Mouse (Mus musculus) midbrain, postnatal 0 days (tissue): ENCODE results near the gene Uap1l1. TPM values are rescaled to one million over a fixed set of nuclear protein-coding genes. Genes with fewer than 3 reads are reported as not detected.
A peak's percentile ranks its signal among the peaks of the same experiment; 100 is the strongest.

Experiments
- ATAC-seq: fragments of 200-750 bp; cut with Nextera tagmentation; 2 replicates; pipeline ENCODE4 v1.8.0; 2017; ENCODE audit warnings: moderate number of reproducible peaks, mild to moderate bottlenecking, moderate TSS enrichment, moderate library complexity; ENCODE audit not compliant: low FRiP score
- DNase-seq: peaks from one replicate; pipeline ENCODE4 v3.0.0-alpha.2; 2015; ENCODE audit warnings: low spot score
- H3K27ac ChIP-seq: fragments of 300-500 bp; sonication (generic); 2 replicates; pipeline ENCODE4 v1.5.1; 2014; ENCODE audit warnings: low read depth, mild to moderate bottlenecking, low read length, mixed read lengths
- H3K27me3 ChIP-seq: fragments of 300-500 bp; sonication (generic); 2 replicates; pipeline ENCODE4 v1.6.1; 2014; ENCODE audit warnings: low read length, control low read depth, mixed read lengths; ENCODE audit not compliant: insufficient read depth
- H3K36me3 ChIP-seq: fragments of 300-500 bp; sonication (generic); 2 replicates; pipeline ENCODE4 v1.6.1; 2014; ENCODE audit warnings: low read length, control low read depth, mixed read lengths; ENCODE audit not compliant: insufficient read depth
- H3K4me1 ChIP-seq: fragments of 300-500 bp; sonication (generic); 2 replicates; pipeline ENCODE4 v1.6.1; 2014; ENCODE audit warnings: mild to moderate bottlenecking, control low read depth, antibody characterized with exemption, low read length, mixed read lengths; ENCODE audit not compliant: insufficient read depth
- H3K4me2 ChIP-seq: fragments of 300-500 bp; sonication (generic); 2 replicates; pipeline ENCODE4 v1.6.1; 2014; ENCODE audit warnings: low read depth, mild to moderate bottlenecking, low read length, mixed read lengths; ENCODE audit not compliant: poor library complexity, severe bottlenecking
- H3K4me3 ChIP-seq: fragments of 300-500 bp; sonication (generic); 2 replicates; pipeline ENCODE4 v1.5.1; 2014; ENCODE audit warnings: low read depth, mild to moderate bottlenecking, low read length, moderate library complexity
- H3K9ac ChIP-seq: fragments of 300-500 bp; sonication (generic); replicated peaks from 2 replicates; pipeline ENCODE4 v1.6.1; 2014; ENCODE audit warnings: mild to moderate bottlenecking, low read length, moderate library complexity, mixed read lengths; ENCODE audit not compliant: poor library complexity, severe bottlenecking
- H3K9me3 ChIP-seq: fragments of 300-500 bp; sonication (generic); 2 replicates; pipeline ENCODE4 v1.6.1; 2016; ENCODE audit warnings: low read length, control low read depth
- CTCF ChIP-seq: IDR thresholded peaks from 2 replicates; pipeline ENCODE4 v1.5.1; 2016; ENCODE audit warnings: antibody characterized with exemption, mild to moderate bottlenecking
- WGBS: fragments of 180-500 bp; shearing (Covaris S2); extraction: QIAGEN DNeasy Blood & Tissue Kit; methylation state at CpG from one replicate; pipeline ENCODE4 v1.1.7; 2014; 5-methylcytosine and 5-hydroxymethylcytosine counted together
- polyA plus RNA-seq: library from polyadenylated mRNA; unstranded; fragments of >200 nt; fragmentation: Nextera tagmentation; extraction: Ambion mirVana; gene quantifications from 2 replicates; pipeline ENCODE4 v1.2.1, GENCODE M21; 2015
- total RNA-seq: library from RNA; depleted of rRNA; stranded (reverse); fragments of >200 nt; gene quantifications from 2 replicates; pipeline ENCODE4 v1.2.3, GENCODE M21; 2014

Gene Uap1l1
- total and polyA plus RNA-seq, 2 experiments from 2014 or later = 9.9 to 11.7 TPM

DNA sequence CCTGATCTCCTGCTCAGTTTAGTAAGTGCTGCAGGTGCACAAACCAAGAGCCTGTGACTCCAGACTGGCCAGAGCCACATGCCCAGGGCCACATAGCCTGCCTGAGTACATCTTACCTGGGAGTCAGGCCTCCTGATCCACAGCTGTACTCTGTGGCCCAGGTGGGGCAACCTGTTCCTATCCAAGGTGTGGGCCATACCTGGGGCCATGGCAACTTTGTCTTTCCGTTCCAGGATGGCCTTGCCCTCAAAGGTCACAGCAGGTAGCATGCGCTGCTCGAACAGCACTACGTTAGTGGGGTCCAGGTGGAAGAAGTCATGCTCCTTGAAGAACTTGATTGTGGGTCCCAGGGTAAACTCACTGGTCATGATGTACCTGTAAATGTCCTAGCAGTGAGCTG is 1.2 kb downstream of the Uap1l1 start:
- peak overlapping the region; percentile 96; the same call in 1 of the 2 replicates for H3K4me2 ChIP-seq

DNA sequence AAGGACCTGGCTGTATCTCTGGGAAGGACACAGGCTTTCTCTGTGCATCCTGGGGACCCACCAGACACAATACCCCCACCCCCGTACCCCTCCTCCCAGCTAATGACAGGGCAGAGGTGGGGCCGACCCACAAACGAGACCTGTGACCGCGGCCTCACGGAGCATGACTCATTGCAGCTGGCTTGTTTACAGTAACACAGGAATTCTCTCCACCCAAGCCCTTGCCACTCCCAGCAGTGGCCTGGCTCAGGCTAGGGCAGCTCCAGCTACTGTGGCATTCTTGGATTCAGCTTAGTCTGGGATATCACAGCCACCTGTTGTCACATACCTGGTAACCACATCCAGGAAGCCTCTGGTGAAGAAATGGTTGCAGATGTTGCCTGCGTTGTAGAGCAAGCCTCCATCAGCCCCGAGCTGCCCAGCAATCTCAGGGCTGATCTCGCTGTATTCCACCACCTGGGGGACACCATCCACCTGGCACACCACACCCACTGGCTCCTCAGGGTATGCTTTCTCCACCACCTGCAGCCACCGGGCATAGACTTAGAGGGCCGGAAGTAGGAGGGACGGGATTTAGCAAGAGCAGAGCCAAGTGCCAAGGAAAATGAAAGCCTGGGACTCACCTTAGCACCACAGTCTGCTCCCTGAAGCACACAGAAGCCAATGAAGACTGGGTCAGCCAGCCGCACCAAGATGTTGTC is 1.9 kb downstream of the Uap1l1 start:
- Histone ChIP-seq H3K36me3 (no peaks in the 10 kb centered on the region), H3K4me3 (no peak overlapping the region), H3K9ac (no peak overlapping the region), H3K4me2 (no peak overlapping the region), H3K27ac (no peak overlapping the region), H3K4me1 (no peaks in the 10 kb centered on the region), H3K27me3 (peaks cover 20% of the 10 kb centered on the region), H3K9me3 (no peaks in the 10 kb centered on the region)
- no peak for TF ChIP-seq CTCF
- ATAC-seq = no peak
- DNase-seq = no peak
- 71% methylated on average over 13 of the region's 13 CpGs for WGBS

More for the DNA sequence above, 1.2 kb downstream of the Uap1l1 start:
- Histone ChIP-seq H3K9me3 (no peaks in the 10 kb centered on the region), H3K4me1 (no peaks in the 10 kb centered on the region), H3K4me3 (0 out of 2 replicates have a peak overlapping the region, but pooled peaks have one; percentile 54), H3K27ac (no peak overlapping the region), H3K36me3 (no peaks in the 10 kb centered on the region), H3K9ac (no peak overlapping the region), H3K27me3 (peaks cover 20% of the 10 kb centered on the region)
- no peak for TF ChIP-seq CTCF
- DNase-seq (no peak), ATAC-seq (no peak)
- WGBS = 87% methylated on average over 4 of the region's 4 CpGs

DNA sequence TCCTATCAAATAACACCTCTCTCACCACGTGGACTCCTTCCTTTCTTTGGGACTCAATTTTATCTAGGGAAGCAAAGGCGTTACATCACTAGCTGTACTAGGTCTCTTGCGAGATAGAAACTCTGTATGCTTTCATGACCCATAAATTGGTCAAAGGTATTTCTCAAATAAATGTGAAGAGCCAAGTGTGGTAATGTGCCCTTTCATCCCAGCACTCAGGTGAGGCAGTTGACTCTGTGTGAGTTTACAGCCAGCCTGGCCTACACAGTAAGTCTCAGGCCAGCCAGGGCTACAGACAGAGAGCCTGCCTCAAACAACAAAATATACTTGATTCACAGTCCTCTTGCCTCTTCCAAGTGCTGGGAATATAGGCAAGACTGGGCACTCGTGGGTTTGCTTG is 5.6 kb downstream of the Uap1l1 start:
- no peaks in the 10 kb centered on the region for H3K36me3 ChIP-seq
- H3K4me1 ChIP-seq = peaks cover 13% of the 10 kb centered on the region; the same call in 1 of the 2 replicates
- TF ChIP-seq CTCF = no peak
- H3K27me3 ChIP-seq = peaks cover 14% of the 10 kb centered on the region
- ATAC-seq (no peak), DNase-seq (no peak)
- H3K27ac ChIP-seq = no peak overlapping the region
- H3K9me3 ChIP-seq = no peaks in the 10 kb centered on the region
- no peak overlapping the region for H3K4me2 ChIP-seq
- no peak overlapping the region for H3K9ac ChIP-seq
- 82% methylated on average over 4 of the region's 4 CpGs for WGBS
- no peak overlapping the region for H3K4me3 ChIP-seq

DNA sequence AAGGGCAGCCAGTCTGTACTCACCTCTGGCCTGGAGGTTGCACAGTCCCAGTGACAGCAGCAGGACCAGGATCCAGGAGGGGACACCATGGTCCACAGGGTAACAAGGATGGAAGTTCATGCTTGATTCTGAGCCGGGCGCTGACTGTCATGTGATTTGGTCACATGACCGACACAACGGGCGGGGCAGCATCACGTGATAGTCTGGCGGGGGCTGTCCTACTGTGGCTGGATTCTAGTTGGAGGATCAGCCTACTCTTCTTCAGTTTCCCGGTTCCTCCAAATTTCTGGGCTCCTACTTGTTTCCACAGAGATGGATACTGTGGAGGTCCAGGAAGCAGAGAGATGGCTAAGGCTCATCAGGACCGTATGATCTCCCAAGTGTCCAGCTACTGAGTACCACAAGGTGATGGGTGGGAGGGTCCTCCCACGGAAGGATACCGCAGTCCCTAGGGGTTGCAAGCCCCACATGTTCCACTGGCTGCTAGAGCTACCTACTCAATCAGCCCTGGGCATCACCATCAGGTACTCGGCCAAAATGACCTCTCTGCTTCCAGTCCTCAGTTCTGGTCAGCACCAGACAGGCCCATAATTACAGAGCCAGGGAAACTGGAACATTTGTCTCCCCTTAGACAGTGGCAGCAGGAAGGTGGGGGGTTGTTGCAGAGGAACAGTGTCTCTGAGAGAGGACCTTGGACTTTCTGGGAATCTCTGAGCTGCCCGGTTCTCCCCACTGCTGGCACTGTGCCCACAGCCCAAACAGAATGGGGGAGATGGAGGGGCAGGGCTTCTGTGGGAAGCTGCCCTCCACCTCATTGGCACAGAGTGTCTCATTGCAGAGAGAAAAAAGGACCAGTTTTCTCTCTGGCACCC is 9.0 kb downstream of the Uap1l1 start, which contains the start of gene Dpp7:
Dpp7 (minus strand) TSS at position 152 of the 872 bp plus-strand sequence.
- Histone ChIP-seq H3K4me3 (peak within 1 kb of the TSS; percentile 46), H3K36me3 (peaks cover 11% of the 10 kb centered on the region), H3K4me1 (peaks cover 14% of the 10 kb centered on the region; the same call in 1 of the 2 replicates), H3K27ac (no peak within 1 kb of the TSS), H3K9ac (peak within 1 kb of the TSS; percentile 62), H3K27me3 (no peaks in the 10 kb centered on the region), H3K9me3 (no peaks in the 10 kb centered on the region), H3K4me2 (peak within 1 kb of the TSS; percentile 92)
- WGBS = 3% methylated on average over 13 of the region's 13 CpGs
- DNase-seq (peak; percentile 89), ATAC-seq (peak; percentile 79)
- TF ChIP-seq CTCF = no peak

DNA sequence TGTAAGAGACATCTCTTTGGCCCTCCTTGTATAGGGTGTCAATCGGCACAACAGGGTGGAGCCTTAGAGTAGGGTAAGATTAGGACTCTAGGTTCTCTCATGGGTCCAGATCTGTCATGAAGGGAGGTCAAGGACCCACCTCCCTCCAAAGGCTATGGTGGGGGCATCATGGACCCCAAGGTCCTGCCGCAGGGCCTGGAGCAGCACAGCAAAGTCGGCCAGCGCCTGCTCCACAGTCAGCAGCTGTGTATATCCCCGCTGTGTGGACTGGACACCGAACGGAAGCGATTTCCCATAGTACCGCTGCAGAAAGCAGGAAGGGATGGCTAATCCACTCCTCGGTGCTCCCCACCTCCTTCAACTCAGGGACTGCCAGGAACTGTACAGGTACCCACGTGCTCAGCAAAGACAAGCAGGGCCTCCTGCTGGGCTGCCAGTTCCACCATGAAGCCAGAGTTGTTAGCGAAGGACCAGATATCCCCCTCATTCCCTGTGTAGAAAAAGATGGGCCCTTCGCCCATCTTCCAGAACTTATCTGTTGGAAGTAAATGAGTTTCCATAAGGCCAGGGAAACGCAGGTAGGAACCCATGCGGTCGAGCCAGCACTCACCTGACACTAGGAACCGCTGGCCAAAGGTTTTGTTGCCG is 9.9 kb downstream of the Uap1l1 start:
- no peak overlapping the region for H3K27ac ChIP-seq
- peaks cover 20% of the 10 kb centered on the region for H3K36me3 ChIP-seq
- WGBS = 40% methylated on average over 18 of the region's 18 CpGs
- peaks cover 14% of the 10 kb centered on the region; the same call in 1 of the 2 replicates for H3K4me1 ChIP-seq
- ATAC-seq = no peak
- H3K4me3 ChIP-seq = peak overlapping the region; percentile 46
- TF ChIP-seq CTCF = no peak
- no peaks in the 10 kb centered on the region for H3K27me3 ChIP-seq
- DNase-seq = no peak
- H3K9ac ChIP-seq = peak overlapping the region; percentile 62
- H3K9me3 ChIP-seq = no peaks in the 10 kb centered on the region
- H3K4me2 ChIP-seq = peak overlapping the region; percentile 92
